Mouse (Mus musculus) layer of hippocampus, adult 9-10 months (tissue): Measurements from ENCODE around the gene Prr14.
"Not testable (repeated sequence)": the region's sequence is repeated elsewhere in the genome, so short reads cannot be mapped to it uniquely, and the experiment has no call there.

Experiments
- DNase-seq: peaks from one replicate; pipeline ENCODE4 v3.0.0; 2022; ENCODE audit warnings: low spot score

Gene Prr14

DNA sequence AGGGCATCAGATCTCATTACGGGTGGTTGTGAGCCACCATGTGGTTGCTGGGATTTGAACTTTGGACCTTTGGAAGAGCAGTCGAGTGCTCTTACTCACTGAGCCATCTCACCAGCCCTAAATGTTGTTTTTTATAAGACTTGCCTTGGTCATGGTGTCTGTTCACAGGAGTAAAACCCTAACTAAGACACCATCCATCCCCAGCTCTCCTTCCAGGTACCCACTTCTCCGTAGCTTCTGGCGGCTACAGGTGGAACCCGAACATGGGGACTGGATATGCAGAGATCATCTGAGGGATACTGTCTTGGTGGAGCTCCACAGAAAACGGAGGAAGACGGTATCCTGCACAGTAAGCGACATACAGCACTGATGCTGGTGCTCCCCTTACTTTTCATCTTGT is at the start of gene Prr14:
TSS of gene Prr14 (plus strand) at position 301 of the 400 bp plus-strand sequence.
- not testable (repeated sequence) for DNase-seq

DNA sequence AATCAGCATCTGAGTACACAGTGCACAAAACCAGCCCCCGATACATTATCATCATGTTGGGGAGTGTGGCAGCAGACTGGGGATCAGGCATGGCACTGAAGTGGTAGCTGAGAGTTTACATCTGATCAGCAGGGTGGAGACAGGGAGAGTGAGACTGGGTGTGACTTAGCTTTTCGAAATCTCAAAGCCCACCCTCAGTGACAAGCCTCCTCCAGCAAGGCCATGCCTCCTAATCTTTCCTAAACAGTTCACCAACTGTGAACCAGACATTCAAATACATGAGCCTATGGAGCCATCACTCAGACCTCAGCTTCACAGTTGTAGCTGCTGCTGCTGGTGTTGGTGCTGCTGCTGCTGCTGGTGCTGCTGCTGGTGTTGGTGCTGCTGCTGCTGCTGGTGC is 48.0 kb upstream of the Prr14 start:
- no peak for DNase-seq

DNA sequence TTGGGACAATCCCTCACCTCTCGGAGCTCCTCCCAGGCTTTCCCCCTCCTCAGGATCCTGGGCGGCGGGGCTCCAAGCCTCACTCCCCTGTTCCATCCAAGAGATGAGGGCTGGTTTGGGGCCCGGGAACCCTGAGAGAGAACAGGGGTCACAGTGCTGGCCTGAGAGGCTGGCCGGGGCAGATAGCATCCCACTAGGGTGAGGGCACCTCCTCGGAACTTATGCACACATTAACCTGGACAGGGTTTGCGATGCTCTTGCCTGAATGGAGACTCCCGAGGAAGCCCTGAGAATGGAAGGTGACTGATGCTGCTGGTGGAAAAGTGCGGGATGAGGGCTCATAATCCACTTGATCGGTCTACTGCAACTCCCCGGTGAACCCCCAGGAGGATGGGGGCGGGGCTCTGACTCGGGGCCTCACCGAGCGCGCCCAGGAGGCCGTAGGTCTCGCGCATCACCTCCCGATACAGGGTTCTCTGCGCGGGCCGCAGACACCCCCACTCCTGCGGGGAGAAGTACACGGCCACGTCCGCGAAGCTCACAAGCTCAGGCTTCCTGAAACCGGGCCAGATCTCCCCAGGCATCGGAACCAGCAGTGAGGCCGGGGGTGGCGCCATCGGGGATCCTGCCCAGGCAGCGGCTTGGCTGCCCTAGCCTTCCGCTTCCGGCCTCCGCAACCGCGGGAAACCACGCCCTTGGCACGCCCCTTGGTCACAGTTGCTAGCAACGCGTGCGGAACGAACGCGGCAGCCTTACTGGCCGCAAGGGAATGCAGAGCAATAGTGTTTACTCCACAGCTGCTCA is 37.8 kb upstream of the Prr14 start, which contains the start of gene Zfp688:
TSS of gene Zfp688 (minus strand) at position 681 of the 804 bp plus-strand sequence.
- peak; percentile 61 for DNase-seq

DNA sequence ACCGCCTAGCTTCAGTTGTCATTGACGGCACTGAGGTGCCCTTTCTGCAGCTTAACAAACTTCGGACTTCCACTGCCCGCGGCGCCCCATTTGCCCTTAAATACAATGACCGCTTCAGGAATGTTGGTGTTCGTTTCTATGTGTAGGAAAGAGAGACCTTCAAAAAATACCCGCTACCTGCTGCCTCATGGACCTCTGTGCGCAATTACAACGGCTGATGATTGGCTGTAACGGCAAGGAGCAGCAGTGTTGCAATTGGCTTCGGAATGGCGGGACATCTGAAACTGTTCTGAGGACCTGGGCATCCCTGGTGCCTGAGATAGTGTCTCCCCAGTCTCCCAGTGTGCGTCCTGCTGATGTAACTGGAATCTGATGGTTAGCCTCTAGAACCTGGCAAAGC is 37.2 kb upstream of the Prr14 start:
- DNase-seq: peak; percentile 11

DNA sequence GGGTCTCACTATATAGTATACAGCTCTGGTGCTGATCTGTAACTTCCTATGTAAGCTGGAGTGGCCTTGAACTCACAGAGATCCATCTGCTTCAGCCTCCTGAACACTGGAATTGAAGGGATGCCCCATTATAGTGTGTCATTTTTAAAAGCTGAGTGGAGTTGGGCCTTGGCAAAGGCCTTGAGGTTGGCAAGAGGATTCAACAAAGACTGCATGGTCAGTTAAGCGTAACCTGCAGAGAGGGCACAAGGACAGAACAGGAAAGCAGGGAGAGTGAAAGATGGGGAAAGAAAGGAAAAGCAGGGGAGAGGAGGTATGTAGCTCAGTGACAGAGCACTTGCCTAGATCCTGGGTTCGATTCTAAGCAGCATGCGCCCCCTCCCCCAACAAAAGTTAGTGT is 34.1 kb upstream of the Prr14 start:
- DNase-seq: no peak

DNA sequence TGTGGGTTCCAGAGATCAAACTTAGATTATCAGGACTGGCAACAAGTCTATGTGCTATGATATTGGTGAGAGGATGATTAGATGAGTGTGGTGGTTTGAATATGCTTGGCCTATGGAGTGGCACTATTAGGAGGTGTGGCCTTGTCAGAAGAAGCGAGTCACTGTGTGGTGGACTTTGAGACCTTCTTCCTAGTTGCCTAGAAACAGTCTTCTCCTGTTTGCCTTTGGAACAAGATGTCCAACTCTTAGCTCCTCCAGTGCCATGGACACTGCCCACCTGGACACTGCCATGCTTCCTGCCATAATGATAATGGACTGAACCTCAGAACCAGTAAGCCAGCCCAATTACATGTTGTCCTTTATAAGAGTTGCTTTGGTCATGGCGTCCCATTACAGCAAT is 33.5 kb upstream of the Prr14 start:
- no peak for DNase-seq

DNA sequence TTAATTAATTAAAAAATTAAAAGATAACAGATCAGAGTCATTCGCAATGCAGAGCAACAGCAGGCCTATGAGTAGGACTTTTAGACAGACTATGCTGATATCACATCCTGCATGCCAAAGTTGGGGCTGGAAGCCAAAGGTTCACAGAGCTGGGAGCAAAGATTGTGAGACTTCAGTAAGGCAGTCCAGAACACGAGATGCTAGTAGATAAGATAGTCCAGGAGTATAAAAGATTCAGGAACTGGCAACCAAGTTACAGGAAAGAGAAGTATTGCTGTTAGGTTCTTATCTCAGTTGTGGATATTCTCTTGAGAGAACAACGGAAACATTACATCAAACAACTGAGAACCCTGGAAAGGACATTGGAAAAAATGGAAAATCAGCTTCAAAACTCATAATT is 33.1 kb upstream of the Prr14 start:
- DNase-seq: no peak

DNA sequence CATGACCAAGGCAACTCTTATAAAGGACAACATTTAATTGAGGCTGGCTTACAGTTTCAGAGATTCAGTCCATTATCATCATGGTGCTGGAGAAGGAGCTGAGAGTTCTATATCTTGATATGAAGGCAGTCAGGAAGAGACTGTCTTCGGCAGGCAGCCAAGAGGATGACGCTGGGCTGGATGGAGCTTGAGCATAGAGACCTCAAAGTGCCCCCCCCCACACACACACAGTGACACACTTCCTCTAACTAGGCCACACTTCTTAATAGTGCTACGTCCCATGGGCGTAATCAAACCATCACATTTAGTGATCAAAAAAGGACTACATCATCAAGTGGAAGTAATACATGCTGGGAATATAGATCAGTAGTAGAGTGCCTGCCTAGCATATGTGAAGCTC is 24.2 kb upstream of the Prr14 start:
- no peak for DNase-seq

DNA sequence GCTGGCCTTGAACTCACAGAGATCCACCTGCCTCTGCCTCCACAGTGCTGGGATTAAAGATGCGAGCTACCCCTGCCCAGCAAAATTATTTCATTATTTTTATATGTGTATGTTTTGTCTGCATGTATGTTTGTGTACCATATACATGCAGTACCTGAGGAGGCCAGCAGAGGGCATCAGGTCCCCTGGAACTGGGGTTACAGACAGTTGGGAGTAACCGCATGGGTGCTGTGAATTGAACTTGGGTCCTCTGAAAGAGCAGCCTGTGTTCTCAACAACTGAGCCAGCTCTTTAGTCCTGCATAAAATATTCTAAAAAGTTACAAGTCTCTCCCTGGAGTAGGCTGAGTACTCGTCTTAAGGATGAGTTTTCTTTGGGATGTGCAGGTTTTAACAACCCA is 21.7 kb upstream of the Prr14 start:
- no peak for DNase-seq

DNA sequence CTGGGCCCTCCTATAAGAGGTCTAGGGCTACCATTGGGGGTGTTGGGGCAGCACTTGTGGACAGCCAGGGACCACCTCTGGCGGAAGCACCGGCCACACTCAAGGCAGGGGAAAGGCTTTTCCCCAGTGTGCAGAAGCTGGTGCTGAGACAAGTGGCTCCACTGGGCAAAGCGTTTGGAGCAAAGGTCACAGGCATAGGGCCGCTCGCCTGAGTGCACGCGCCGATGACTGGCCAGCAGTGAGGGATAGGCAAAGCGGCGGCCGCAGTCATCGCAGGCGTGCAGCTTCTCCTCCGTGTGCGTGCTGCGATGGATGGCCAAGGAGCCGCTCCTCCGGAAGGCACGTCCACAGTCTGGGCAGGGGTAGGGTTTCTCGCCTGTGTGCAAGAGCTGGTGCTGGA is 15.4 kb upstream of the Prr14 start:
- DNase-seq: no peak

DNA sequence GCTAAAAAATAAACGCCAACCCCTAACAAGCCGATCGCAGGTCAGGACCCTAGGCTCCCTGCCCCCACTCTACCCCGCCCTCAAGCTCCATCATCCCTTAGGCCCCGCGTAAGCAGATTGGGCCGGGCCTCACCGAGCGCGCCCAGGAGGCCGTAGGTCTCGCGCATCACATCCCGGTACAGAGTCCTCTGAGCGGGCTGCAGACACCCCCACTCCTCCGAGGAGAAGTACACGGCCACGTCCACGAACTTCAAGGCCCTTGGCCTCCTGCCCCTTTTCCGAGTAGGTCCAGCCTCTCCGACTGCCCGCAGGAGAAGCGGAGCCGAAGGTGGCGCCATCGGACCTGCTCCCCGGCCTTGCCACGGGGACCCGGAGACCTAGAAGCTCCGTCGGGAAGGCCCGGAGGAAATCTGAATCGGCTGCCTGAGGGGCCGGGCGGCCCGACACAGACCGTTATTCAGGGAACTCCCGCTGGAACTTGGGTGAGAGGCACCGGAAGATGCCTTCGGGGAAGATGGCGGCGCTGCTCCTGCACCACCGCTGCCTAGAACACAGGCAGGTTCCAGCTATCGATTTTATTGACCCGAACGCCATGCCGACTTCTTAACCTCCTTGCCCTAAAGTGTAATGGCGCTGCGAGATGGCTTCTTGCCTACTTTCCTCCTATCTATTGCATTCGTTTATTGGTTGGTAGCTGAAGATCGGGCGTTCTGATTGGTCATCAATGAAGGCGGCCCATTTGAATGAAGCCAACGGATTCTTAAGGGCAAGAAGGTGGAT is 10.7 kb upstream of the Prr14 start, which contains the start of gene Zfp689:
TSS of gene Zfp689 (minus strand) at position 638 of the 780 bp plus-strand sequence.
- DNase-seq: peak; percentile 99

DNA sequence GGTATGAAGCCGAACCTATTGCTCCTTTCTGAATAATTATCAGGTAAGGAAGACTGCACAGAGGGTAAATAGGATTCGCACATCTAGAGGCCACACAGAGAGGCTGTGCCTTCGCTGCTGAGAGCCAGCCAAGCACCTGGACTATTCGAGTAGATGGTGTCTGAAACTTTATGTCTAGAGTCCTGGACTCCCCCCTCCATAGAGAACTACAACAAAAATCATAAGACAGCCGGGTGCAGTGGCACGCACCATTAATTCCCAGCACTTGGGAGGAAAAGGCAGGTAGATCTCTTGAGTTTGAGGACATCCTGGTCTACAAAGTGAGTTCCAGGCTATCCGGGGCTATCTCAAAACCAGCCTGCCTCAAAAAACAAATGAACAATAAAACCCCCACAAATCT is 9.4 kb upstream of the Prr14 start:
- DNase-seq: no peak

DNA sequence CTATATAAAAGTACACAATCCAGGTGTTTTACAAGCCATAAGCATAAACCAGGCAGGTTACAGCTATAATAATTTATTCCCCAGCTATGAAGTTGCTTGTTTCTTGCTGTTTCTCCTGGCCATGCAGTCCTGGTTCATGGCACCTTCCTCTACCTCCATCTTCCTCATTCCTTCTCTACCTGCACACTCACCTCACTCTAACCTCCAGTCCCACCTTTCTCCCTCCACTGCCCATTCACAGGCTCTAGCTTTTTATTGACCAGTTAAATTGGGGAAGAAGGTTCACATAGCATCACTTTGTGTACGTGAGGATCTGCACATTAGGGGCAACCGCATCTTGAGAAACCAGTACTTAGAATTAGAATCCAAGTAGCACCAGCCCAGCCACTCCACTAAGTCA is 6.4 kb upstream of the Prr14 start:
- no peak for DNase-seq

DNA sequence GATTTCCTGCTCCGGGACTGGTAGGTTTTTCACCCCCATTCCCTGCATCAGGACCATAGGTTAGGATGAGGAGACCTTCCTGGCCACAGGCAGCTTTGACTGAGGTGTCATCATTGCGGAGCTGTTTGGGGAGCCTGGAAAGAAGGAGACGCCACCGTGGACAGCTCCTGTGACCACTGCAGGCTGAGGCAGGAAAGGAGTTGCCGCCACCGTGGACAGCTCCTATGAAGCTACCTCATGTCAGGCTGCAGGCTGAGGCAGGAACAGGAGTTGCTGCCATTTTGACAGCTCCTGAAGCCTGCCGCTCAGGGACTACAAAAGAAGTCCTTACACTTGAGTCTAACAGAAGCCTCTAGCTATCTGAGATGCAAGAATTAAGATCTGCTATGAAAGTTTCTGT is 4.5 kb upstream of the Prr14 start:
- no peak for DNase-seq

DNA sequence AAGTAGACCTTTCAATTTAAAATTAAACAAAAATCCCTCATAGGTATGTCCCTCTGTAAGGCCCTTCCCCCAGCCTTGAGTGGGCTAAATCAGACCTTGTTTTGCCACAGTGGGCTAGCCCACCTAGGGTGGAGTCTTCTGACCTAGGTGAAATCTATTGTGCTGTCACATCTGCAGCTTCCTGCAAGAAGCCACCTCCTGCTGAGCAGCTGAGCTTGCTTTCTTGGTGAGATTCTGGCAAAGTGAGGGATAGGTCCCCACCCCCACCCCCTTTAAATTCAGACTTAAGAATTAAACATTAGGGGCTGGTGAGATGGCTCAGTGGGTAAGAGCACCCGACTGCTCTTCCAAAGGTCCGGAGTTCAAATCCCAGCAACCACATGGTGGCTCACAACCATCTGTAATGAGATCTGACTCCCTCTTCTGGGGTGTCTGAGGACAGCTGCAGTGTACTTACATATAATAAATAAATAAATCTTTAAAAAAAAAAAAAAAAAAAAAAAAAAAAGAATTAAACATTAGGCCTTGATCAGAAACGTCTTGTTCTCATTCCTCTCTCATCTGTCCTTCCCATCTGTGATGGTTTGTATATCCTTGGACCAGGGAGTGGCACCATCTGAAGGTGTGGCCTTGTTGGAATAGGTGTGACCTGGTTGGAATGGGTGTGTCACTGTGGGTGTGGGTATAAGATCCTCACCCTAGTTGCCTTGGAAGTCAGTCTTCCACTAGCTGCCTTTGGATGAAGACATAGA is 864 bp upstream of the Prr14 start:
- not testable (repeated sequence) for DNase-seq

DNA sequence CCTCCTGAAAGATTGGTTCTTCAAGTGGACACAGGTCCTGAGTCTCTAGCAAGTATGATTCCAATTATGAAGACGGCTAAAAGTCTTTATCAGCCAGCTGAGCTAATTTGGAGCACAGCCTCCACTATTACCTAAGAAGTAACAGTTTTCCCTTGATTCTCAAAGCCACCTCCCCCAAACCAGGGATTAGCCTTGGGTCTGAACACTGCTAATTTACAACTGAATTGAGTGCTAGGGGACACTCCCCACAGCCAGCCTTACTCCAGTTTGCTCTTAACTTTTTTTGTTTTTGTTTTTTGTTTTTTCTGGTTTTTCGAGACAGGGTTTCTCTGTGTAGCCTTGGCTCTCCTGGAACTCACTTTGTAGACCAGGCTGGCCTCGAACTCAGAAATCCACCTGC is 5.8 kb downstream of the Prr14 start:
- DNase-seq: no peak

DNA sequence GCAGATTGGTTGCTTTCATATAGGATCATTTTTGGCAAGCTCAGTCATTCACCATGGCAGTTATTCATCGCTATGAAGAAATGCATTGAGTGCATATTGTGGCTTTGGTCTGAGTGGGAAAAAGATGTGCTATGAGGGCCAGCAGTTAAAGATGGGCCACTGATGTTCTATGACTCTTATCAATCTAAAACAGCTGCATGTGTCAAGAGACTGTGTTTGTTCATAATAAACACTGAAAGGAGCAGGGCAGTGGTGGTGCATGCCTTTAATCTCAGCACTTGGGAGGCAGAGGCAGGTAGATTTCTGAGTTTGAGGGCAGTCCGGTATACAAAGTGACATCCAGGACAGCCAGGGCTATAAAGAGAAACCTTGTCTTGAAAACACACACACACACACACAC is 6.3 kb downstream of the Prr14 start:
- not testable (repeated sequence) for DNase-seq

DNA sequence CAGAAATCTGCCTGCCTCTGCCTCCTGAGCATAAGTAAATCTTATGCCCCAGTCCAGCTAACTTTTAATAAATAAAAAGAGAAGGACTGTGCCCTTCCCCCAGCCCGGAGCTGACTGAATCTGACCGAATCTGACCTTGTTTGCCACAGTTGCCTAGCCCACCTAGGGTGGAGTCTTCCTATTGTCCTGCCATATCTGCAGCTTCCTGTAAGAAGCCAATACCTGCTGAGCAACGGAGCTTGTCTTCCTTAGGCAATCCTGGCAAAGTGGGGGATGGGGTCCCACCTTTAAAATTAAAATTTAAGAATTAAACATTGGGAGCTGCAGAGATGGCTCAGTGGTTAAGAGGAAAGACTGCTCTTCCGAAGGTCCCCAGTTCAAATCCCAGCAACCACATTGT is 7.2 kb downstream of the Prr14 start:
- DNase-seq: no peak

DNA sequence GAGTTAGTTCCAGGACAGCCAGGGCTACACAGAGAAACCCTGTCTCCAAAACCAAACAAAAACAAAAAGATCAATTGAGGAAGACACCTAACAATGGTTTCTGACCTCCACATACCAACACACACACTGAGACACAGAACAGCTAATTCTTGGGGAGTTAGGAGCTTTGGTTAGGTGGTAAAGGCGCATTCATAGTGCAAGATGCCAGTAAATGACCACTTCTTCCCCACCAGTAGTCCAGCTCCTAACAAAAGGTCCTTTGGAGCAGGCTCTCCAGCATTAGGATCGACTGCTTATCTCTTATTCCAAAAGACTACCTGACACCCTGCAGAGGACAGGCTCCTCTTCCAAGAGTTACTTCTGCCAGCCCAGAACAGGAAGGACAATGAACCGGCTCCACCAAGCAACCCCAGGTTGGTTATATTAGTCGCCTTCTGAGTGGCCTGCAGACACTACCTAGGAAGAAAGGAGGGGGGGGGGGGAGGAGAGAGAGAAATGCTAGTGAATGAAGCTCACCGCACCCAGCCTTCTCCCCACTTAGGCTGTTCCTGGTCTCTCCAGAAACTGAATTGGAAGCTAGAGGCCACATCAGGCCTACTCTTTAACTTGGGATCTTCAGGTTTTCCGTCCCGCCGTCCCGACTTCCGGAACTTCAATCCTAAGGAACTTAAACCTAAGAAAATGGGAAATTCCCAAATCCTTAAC is 10.8 kb downstream of the Prr14 start:
- DNase-seq: no peak

DNA sequence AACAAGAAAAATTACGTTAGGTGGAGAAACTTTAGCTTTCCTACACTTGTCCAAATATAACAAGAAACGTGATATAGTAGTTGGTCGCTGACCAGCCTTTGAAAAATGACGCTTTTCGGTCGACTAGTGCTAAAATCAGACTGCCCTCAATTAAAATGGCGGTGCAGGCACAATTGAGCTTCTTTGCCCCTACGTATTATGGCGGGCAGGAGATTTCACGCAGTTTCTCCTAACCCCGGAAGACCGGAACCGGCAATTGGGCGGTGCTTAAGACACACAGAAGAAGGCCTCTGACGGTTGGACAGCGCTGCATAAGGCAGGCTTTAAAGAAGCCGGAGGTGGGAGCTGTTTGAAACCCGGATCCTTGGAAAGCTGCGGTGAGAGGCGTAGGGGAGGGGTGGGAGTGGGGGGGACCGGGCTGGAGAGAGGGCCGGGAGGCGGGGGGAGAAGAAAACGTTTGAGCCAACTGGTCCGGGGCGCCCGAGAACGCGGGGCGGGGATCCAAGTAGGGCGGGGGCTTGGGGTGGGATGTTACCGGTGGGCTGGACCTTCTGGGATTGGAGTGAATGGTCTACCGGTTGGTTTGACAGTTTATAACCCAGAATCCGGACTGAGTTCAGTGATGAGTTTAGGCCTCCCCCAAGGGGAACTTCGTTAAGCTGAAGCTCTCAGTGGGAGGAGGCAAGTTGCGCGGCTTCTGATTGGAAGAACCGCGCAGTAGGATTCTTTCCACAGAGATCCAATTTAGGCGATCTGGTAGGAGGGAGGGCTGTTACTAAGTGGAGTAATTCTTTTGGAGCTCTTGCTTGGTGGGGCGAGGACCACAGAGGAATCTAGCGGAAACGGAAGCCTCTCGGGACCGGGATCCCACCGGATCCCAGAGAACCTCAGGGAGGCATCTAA is 11.6 kb downstream of the Prr14 start:
- peak; percentile 92 for DNase-seq

DNA sequence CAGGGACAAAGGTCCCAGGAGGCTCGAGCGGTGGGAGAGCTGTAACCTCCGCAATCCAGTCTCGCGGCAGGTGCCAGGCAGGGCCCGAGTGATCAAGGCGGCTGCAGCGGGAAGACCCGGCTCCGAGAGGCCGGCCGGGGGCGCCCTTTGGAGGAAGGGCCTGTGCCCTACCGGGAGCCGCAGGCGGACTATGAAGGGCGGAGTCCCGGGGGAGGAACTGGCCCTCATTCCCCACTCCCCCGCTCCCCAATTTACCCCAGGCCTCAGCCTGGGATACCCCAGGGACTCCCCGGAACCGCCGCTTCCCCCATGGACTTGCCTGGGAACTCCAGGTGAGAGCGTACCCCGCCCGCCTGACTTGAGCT is 12.2 kb downstream of the Prr14 start:
- no peak for DNase-seq
